Mouse (Mus musculus) hindbrain, embryonic 12.5 days (tissue): ENCODE data around the gene Pagr1a. TPM values are rescaled to one million over a fixed set of nuclear protein-coding genes. Genes with fewer than 3 reads are reported as not detected.

Source experiments
- ATAC-seq: fragments of 200-750 bp; cut with Nextera tagmentation; 2 replicates; pipeline ENCODE4 v1.8.0; 2017; ENCODE audit warnings: moderate TSS enrichment; ENCODE audit not compliant: low FRiP score
- H3K27ac ChIP-seq: fragments of 300-500 bp; sonication (generic); 2 replicates; pipeline ENCODE4 v1.5.1; 2016; ENCODE audit warnings: mild to moderate bottlenecking
- H3K27me3 ChIP-seq: fragments of 300-500 bp; sonication (generic); 2 replicates; pipeline ENCODE4 v1.6.1; 2016; ENCODE audit warnings: mild to moderate bottlenecking
- H3K36me3 ChIP-seq: fragments of 300-500 bp; sonication (generic); 2 replicates; pipeline ENCODE4 v1.6.1; 2016; ENCODE audit warnings: mild to moderate bottlenecking
- H3K4me1 ChIP-seq: fragments of 300-500 bp; sonication (generic); 2 replicates; pipeline ENCODE4 v1.6.1; 2016
- H3K4me2 ChIP-seq: fragments of 300-500 bp; sonication (generic); replicated peaks from 2 replicates; pipeline ENCODE4 v1.6.1; 2016; ENCODE audit warnings: mild to moderate bottlenecking
- H3K4me3 ChIP-seq: fragments of 300-500 bp; sonication (generic); 2 replicates; pipeline ENCODE4 v1.5.1; 2016; ENCODE audit warnings: mild to moderate bottlenecking
- H3K9ac ChIP-seq: fragments of 300-500 bp; sonication (generic); 2 replicates; pipeline ENCODE4 v1.6.1; 2016; ENCODE audit warnings: mild to moderate bottlenecking, moderate library complexity
- H3K9me3 ChIP-seq: fragments of 300-500 bp; sonication (generic); replicated peaks from 2 replicates; pipeline ENCODE4 v1.6.1; 2016; ENCODE audit warnings: mild to moderate bottlenecking
- WGBS: fragments of 180-500 bp; shearing (Covaris S2); methylation state at CpG from one replicate; pipeline ENCODE4 v1.1.7; 2016; 5-methylcytosine and 5-hydroxymethylcytosine counted together
- microRNA-seq: library from miRNA; unstranded; fragments of <30 nt; microRNA quantifications from one replicate; pipeline ENCODE4, GENCODE M21; 2017
- polyA plus RNA-seq: library from polyadenylated mRNA; unstranded; fragments of >200 nt; fragmentation: Nextera tagmentation; extraction: Ambion mirVana; gene quantifications from 2 replicates; pipeline ENCODE4 v1.2.1, GENCODE M21; 2016

Gene Pagr1a
- polyA plus RNA-seq, 1 experiment from 2014 or later, result 51.6 TPM

- no peaks in the 10 kb centered on the region for H3K27me3 ChIP-seq
- peaks cover 32% of the 10 kb centered on the region for H3K36me3 ChIP-seq
- no peak overlapping the region for H3K9ac ChIP-seq
- no peak overlapping the region for H3K4me2 ChIP-seq
- H3K9me3 ChIP-seq, result no peaks in the 10 kb centered on the region
- no peak for ATAC-seq
- 96% methylated on average over 4 of the region's 4 CpGs for WGBS
- peaks cover 7% of the 10 kb centered on the region for H3K4me1 ChIP-seq
- H3K4me3 ChIP-seq, result no peak overlapping the region
- H3K27ac ChIP-seq, result no peak overlapping the region
Measured at GRCm38 (mm10) chr7:126982054-126982453, 35.1 kb downstream of the Pagr1a start.

- Histone ChIP-seq H3K4me1 (peaks cover 10% of the 10 kb centered on the region), H3K27me3 (no peaks in the 10 kb centered on the region), H3K4me2 (no peak overlapping the region), H3K9ac (no peak overlapping the region), H3K9me3 (no peaks in the 10 kb centered on the region), H3K27ac (no peak overlapping the region), H3K36me3 (peaks cover 32% of the 10 kb centered on the region), H3K4me3 (no peak overlapping the region)
- 96% methylated on average over 2 of the region's 2 CpGs for WGBS
- no peak for ATAC-seq
Measured at GRCm38 (mm10) chr7:126981601-126982000, 35.6 kb downstream of the Pagr1a start.

GRCm38 (mm10) chr7:126978841-126979240, 38.3 kb downstream of the Pagr1a start:
- Histone ChIP-seq H3K4me3 (no peak overlapping the region), H3K27me3 (no peaks in the 10 kb centered on the region), H3K4me1 (peaks cover 14% of the 10 kb centered on the region), H3K36me3 (peaks cover 32% of the 10 kb centered on the region), H3K9ac (no peak overlapping the region), H3K9me3 (no peaks in the 10 kb centered on the region), H3K27ac (no peak overlapping the region), H3K4me2 (no peak overlapping the region)
- WGBS, result 92% methylated on average over 6 of the region's 6 CpGs
- ATAC-seq, result no peak

GRCm38 (mm10) chr7:126976878-126977459, 40.2 kb downstream of the Pagr1a start:
- H3K4me1 ChIP-seq, result peaks cover 14% of the 10 kb centered on the region
- no peaks in the 10 kb centered on the region for H3K9me3 ChIP-seq
- peak overlapping the region; percentile 79 for H3K4me3 ChIP-seq
- H3K27me3 ChIP-seq, result no peaks in the 10 kb centered on the region
- ATAC-seq, result 0 out of 2 replicates have a peak, but pooled peaks have one; percentile 9
- H3K4me2 ChIP-seq, result peak overlapping the region; percentile 89
- peak overlapping the region; percentile 92 for H3K9ac ChIP-seq
- peak overlapping the region; percentile 96 for H3K27ac ChIP-seq
- H3K36me3 ChIP-seq, result peaks cover 34% of the 10 kb centered on the region
- WGBS, result 26% methylated on average over 14 of the region's 14 CpGs

GRCm38 (mm10) chr7:126975950-126976866, 40.9 kb downstream of the Pagr1a start, which contains the start of gene Cdiptos:
Gene Cdiptos (minus strand): TSS chr7:126976098.
- Histone ChIP-seq H3K9me3 (no peaks in the 10 kb centered on the region), H3K9ac (peak within 1 kb of the TSS; percentile 92), H3K4me1 (peaks cover 14% of the 10 kb centered on the region), H3K27me3 (no peaks in the 10 kb centered on the region), H3K27ac (peak within 1 kb of the TSS; percentile 96), H3K4me2 (peak within 1 kb of the TSS; percentile 89), H3K36me3 (peaks cover 38% of the 10 kb centered on the region), H3K4me3 (peak within 1 kb of the TSS; percentile 79)
- ATAC-seq, result peak; percentile 94
- under 1% methylated on average over 54 of the region's 55 CpGs for WGBS

- H3K4me2 ChIP-seq, result peak within 1 kb of the TSS; percentile 89
- H3K4me1 ChIP-seq, result peaks cover 14% of the 10 kb centered on the region
- no peaks in the 10 kb centered on the region for H3K27me3 ChIP-seq
- H3K9ac ChIP-seq, result peak within 1 kb of the TSS; percentile 92
- peaks cover 39% of the 10 kb centered on the region for H3K36me3 ChIP-seq
- peak within 1 kb of the TSS; percentile 79 for H3K4me3 ChIP-seq
- no peak for ATAC-seq
- peak within 1 kb of the TSS; percentile 96 for H3K27ac ChIP-seq
- 4% methylated on average over 1 of the region's 1 CpGs for WGBS
- no peaks in the 10 kb centered on the region for H3K9me3 ChIP-seq
Measured at GRCm38 (mm10) chr7:126975893-126975949, 41.4 kb downstream of the Pagr1a start, which contains the start of gene Cdipt. Gene Cdipt (plus strand): TSS chr7:126975914.

GRCm38 (mm10) chr7:126975493-126975892, 41.7 kb downstream of the Pagr1a start:
- ATAC-seq, result no peak; the same call in 1 of the 2 replicates
- peak overlapping the region; percentile 33; the same call in 1 of the 2 replicates for H3K9ac ChIP-seq

GRCm38 (mm10) chr7:126967361-126967760, 49.8 kb downstream of the Pagr1a start:
- Histone ChIP-seq H3K4me2 (no peak overlapping the region), H3K9ac (no peak overlapping the region), H3K9me3 (no peaks in the 10 kb centered on the region), H3K4me3 (no peak overlapping the region), H3K36me3 (peaks cover 50% of the 10 kb centered on the region), H3K27ac (no peak overlapping the region), H3K4me1 (no peaks in the 10 kb centered on the region), H3K27me3 (peaks cover 16% of the 10 kb centered on the region)
- WGBS, result 63% methylated on average over 6 of the region's 6 CpGs
- no peak for ATAC-seq

More at GRCm38 (mm10) chr7:126975493-126975892, 41.7 kb downstream of the Pagr1a start:
- 9% methylated on average over 8 of the region's 8 CpGs for WGBS
- Histone ChIP-seq H3K4me1 (peaks cover 14% of the 10 kb centered on the region), H3K36me3 (peaks cover 39% of the 10 kb centered on the region), H3K4me2 (peak overlapping the region; percentile 89), H3K4me3 (peak overlapping the region; percentile 79), H3K9me3 (no peaks in the 10 kb centered on the region), H3K27ac (peak overlapping the region; percentile 96; the same call in 1 of the 2 replicates), H3K27me3 (no peaks in the 10 kb centered on the region)

- Histone ChIP-seq H3K27me3 (peaks cover 28% of the 10 kb centered on the region), H3K9me3 (no peaks in the 10 kb centered on the region), H3K9ac (no peak overlapping the region), H3K4me1 (no peaks in the 10 kb centered on the region), H3K36me3 (peaks cover 49% of the 10 kb centered on the region), H3K4me2 (no peak overlapping the region), H3K27ac (no peak overlapping the region), H3K4me3 (no peak overlapping the region)
- 76% methylated on average over 3 of the region's 3 CpGs for WGBS
- no peak for ATAC-seq
Measured at GRCm38 (mm10) chr7:126965568-126965967, 51.6 kb downstream of the Pagr1a start.

Small RNAs within 50 kb of the gene (microRNA-seq; reads per million reads assigned to microRNA genes)
- gene Gm44343, result not detected

Other genes with a start within 250 kb of the Pagr1a start
- gene Ypel3, start 240.4 kb downstream of the Pagr1a start, polyA plus RNA-seq, result 140 and 144 TPM in 2 replicates
- gene Tbx6, start 235.9 kb downstream of the Pagr1a start, polyA plus RNA-seq, result 0.48 and 1.1 TPM in 2 replicates
- 286 and 294 TPM in 2 replicates for gene Ppp4c, start 224.9 kb downstream of the Pagr1a start, polyA plus RNA-seq
- gene Fam57b, start 219.7 kb downstream of the Pagr1a start, polyA plus RNA-seq, result 23.7 and 24.9 TPM in 2 replicates
- not detected in 2 replicates for gene 4930451I11Rik, start 185.7 kb downstream of the Pagr1a start, polyA plus RNA-seq
- gene Doc2a, start 169.9 kb downstream of the Pagr1a start, polyA plus RNA-seq, result 4.3 and 4.4 TPM in 2 replicates
- gene Hirip3, start 155.4 kb downstream of the Pagr1a start, polyA plus RNA-seq, result 30.5 and 35.4 TPM in 2 replicates
- 89.0 and 92.6 TPM in 2 replicates for gene Ino80e, start 155.0 kb downstream of the Pagr1a start, polyA plus RNA-seq
- 63.5 and 66.6 TPM in 2 replicates for gene Taok2, start 132.6 kb downstream of the Pagr1a start, polyA plus RNA-seq
- gene Tmem219, start 94.4 kb downstream of the Pagr1a start, polyA plus RNA-seq, result 21.8 and 23.0 TPM in 2 replicates
- 58.1 and 59.3 TPM in 2 replicates for gene Kctd13, start 88.5 kb downstream of the Pagr1a start, polyA plus RNA-seq
- gene Asphd1, start 67.8 kb downstream of the Pagr1a start, polyA plus RNA-seq, result 3.4 and 4.1 TPM in 2 replicates
- gene Sez6l2, start 66.8 kb downstream of the Pagr1a start, polyA plus RNA-seq, result 13.3 and 18.2 TPM in 2 replicates
- 87.8 and 93.5 TPM in 2 replicates for gene Cdipt, start 41.4 kb downstream of the Pagr1a start, polyA plus RNA-seq
- 0.92 and 1.4 TPM in 2 replicates for gene Cdiptos, start 41.3 kb downstream of the Pagr1a start, polyA plus RNA-seq
- gene Mvp, start 2.7 kb downstream of the Pagr1a start, polyA plus RNA-seq, result 6.8 and 7.2 TPM in 2 replicates
- 0.72 and 1.3 TPM in 2 replicates for gene Pagr1b, start 868 bp downstream of the Pagr1a start, polyA plus RNA-seq
- gene Gm42742, start 3.7 kb upstream of the Pagr1a start, polyA plus RNA-seq, result 63.8 and 69.6 TPM in 2 replicates
- 7.1 and 9.6 TPM in 2 replicates for gene Prrt2, start 3.9 kb upstream of the Pagr1a start, polyA plus RNA-seq
- gene Maz, start 9.7 kb upstream of the Pagr1a start, polyA plus RNA-seq, result 117 and 119 TPM in 2 replicates
- gene Kif22, start 25.1 kb upstream of the Pagr1a start, polyA plus RNA-seq, result 85.3 and 86.9 TPM in 2 replicates
- gene Zg16, start 70.0 kb upstream of the Pagr1a start, polyA plus RNA-seq, result not detected in 2 replicates
- gene AI467606, start 74.0 kb upstream of the Pagr1a start, polyA plus RNA-seq, result 1.0 and 1.2 TPM in 2 replicates
- 0.80 and 1.9 TPM in 2 replicates for gene Qprt, start 104.9 kb upstream of the Pagr1a start, polyA plus RNA-seq
- gene Spn, start 120.5 kb upstream of the Pagr1a start, polyA plus RNA-seq, result not detected in 2 replicates
- 86.2 and 92.9 TPM in 2 replicates for gene Cd2bp2, start 178.7 kb upstream of the Pagr1a start, polyA plus RNA-seq
- gene Tbc1d10b, start 191.1 kb upstream of the Pagr1a start, polyA plus RNA-seq, result 46.5 and 47.2 TPM in 2 replicates
- gene Mylpf, start 191.5 kb upstream of the Pagr1a start, polyA plus RNA-seq, result 19.5 and 46.1 TPM in 2 replicates
- gene Zfp553, start 215.7 kb upstream of the Pagr1a start, polyA plus RNA-seq, result 61.3 and 67.9 TPM in 2 replicates
- gene Sept1, start 215.8 kb upstream of the Pagr1a start, polyA plus RNA-seq, result 32.7 and 33.2 TPM in 2 replicates
- 61.3 and 62.8 TPM in 2 replicates for gene Zfp771, start 226.9 kb upstream of the Pagr1a start, polyA plus RNA-seq
- 123 and 147 TPM in 2 replicates for gene Dctpp1, start 243.4 kb upstream of the Pagr1a start, polyA plus RNA-seq